Mouse (Mus musculus): ENCODE results near the gene Map2.

Gene Map2

DNA sequence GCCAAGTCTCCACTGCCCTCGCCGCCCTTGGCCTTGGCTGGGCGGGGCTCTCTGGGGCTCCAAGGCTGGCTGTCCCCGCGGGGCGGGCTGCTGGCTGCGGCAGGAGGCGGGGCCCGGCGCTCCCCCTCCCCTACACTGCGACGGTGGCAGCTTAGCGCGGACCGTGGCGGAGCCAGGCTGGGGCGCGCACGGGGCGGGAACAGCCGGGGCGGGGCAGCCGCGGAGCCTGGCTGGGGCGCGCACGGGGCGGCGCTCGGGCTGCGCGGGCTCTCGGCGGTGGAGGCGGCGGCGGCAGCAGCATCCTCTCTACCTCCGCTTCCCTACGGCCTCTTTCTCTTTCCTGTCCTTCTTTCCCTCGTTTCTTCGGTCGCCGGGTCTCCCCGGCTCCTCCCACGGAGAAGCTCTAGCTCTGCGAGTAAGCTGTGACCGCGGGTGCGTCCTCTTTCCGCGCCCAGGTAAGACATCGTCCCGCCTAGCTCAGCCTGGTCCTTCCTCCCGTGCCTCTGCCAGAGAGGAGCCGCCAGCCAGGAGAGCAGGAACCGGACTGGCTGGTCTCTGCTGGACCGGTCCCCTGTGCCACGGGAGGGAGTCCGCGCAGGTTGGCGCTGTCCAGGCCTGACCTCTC is at the start of gene Map2:
Map2 (plus strand) TSS at position 233 of the 625 bp plus-strand sequence.
- DNase-seq, result peak; percentile 93

DNA sequence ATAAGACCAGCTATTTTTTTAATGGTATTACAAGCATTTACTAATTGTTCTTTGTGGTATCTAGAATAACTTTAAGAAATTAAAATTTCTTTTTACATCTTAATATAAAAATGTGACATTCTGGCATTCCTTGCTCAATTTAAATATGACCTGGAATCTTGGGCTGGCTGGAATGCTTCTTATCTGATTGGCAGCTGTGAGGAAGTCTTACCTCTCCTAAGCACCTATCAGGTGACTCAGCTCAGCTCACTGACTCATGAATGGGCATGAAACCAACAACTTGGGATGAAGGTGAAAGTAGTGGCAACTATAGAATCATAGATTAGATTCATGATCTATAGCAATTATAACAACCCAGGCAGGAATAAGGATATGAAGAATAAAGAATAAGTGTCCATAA is 42.1 kb upstream of the Map2 start:
- no peak for DNase-seq

DNA sequence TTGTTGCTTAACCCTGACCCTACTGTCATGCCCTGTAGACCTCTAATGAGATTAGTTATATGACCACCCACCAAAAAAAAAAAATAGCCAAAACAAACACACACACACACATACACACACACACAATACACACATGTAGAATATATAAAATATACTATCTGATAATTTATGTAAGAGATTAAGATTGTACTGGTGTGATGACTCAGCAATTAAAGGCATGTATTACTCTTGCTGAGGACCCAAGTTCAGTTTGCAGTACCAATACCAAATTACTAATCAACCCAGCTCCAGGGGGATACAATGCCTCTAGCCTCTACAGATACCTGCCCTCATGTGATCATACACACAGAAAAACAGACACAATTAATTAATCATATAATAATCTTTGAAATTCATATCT is 39.7 kb upstream of the Map2 start:
- no peak for DNase-seq

DNA sequence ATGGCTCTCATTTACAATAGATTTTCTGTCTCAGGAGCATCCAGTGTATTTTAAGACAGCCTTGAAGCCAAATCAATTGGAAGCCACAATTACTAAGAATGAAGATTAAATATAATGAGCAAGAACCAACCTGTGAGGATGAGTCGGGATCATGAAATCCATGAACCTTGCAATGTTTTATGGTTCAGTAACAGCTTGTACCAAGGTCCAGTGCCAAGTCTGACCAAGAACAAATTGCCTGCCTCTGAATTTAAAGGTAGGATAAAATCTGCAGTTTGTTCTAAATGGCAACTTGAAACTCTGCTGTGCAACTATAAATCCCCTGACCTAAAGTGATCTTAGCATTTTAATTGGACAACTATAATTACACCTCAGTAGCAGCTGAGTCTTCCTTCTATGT is 34.4 kb upstream of the Map2 start:
- DNase-seq, result peak; percentile 10

DNA sequence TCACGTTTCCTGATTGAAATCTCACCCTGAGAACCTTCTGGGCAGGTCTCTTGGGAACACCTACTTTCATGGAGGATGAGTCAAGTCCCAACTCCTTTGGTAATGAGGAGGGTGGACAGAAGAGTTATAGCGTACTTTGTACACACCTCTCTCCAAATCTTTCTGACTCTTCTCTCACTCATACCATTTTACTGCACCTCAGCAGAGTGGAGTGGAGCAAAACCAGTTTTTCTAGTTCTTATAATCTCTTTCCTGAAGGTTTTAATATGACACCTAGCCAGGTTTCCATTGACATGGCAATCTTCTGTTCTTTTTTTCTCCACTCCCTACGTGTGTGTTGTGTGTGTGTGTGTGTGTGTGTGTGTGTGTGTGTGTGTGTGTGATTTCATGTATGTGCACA is 29.9 kb upstream of the Map2 start:
- DNase-seq, result no peak

DNA sequence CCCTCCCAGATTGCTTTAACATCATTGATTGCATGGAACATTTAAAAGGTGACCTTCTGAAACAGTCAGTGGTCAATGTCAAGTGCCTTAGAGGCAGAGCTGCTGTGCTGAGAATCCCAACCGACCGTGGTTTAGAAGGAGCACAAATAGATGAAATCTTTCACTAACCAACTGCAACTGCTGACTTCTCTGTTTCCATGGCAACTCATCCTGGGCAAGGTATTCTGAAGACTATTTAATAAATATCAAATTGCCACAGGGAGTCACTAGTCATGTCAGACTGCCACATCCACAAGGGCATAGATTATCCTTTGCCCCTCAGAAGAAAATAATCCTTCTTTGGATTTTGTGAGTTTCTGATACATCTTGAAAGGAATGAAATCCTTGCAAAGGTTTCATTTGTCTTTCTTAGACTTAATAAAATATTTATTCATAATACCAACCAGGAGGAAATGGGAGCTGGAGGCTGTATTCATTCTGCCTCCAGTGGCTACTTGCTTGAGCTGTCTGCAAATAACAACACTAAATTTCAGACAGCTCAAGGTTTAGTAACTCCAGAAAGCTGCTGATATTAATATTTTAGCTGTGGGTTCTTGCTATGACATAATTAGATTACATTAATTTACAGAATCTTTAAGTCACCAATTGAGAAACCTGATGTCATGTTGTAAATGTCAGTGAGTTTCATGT is 26.1 kb upstream of the Map2 start:
- DNase-seq, result no peak

DNA sequence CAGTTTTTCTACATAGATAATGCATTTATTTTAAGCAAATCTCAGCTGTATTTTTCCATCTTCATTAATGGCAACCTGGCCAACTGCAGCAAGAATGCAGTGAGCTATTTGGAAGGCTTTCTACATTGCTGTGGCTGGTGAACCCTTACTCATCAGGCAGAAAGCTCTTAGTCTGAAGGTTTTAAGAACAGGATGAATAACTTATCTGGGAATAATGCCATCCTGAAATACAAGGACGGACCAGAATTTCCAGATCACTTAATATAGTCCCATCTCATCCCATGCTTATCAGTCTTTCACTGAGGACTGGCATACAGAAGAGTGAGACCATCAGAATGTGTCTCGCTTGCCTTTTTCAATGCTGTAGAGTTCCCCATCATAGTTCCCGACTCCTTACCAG is 24.3 kb upstream of the Map2 start:
- no peak for DNase-seq

DNA sequence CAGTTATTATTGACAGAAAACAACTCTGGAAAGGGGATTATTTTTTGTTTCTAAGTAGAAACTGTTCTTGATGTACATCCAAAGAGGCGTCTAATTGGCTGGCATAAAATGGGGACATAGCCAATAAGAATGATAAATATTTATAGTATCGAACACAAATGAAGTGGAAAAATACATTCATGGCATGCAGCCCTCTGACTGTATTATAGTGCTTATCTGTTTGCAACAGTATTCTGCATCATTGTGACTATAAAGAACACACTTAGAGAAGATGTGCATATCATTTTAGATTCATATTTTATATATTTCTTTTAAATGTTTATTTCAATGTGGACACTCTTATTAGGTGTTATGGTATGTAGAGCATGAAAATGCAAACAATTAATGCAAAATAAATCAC is 17.9 kb upstream of the Map2 start:
- no peak for DNase-seq

DNA sequence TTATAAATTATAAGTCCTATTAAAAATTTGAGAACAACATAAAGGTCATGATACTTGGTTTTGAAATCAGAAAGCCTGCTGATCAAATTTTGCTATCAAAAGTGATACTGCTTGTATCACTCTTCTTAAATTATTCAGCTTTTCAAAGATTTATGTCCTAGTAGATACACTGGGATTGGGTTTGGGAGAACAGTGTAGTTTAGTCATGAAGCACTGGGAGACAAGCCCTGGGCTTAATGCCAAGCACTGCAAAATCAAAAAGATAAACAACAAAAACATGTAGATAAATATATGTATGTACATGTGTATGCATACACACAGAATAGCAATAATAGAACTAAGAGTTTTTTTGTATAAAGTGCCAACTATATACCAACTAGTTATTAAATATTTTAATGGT is 17.5 kb upstream of the Map2 start:
- DNase-seq, result no peak

DNA sequence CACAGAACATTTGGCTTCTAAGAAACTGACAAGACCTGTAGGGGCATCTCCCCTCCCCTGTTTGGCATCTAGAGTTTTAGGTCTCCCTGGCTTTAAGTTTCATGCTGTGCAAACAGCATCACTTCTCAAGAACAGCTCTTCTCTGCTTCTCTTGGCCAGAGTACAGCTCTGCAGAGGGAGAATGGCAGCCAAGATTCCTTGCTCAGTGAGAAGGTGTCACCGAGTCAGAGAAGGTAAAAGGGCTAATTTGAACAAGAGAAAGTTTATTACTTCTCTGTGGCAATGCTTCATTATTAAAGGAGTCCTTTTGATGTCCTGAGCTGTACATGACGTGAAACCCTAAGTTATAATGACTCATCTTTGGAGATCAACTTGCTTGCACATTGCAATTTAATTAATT is 10.4 kb upstream of the Map2 start:
- DNase-seq, result no peak

DNA sequence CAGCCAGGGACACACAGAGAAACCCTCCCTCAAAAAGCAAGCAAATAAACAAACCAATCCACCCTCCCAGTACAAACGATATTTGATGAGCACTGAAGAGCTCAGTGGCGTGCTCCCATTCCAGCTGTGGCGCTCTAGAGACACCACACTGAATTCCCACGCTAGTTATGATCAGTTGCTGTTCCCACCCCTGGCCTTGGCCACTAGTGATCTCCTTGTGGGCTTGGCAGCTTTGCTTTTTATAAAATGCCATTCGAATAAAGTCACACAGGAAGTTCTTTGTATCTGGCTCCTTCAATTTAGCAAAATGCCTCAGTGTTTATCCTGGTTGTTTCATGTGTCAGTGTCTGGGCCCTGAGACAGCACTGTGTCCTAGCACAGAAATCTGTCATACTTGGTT is 6.4 kb upstream of the Map2 start:
- no peak for DNase-seq

DNA sequence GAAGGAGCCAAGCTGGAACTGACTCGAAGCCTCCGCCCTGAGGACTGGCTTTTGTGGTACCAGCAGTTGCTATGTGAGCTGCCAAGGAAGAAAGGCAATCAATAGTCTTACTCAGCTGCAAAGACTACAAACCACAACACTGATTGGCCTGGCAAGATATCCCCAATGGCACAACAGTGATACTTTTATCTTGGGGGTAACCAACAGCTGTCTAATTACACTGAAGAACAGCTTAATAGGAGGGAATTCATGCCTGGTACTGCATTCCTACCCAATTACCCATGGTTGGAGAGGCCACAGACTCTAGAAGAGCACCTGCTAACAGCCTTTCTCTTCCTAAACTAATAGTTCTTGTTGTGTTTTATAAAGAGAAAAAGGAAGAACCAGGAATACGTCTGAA is 2.9 kb upstream of the Map2 start:
- DNase-seq, result no peak

DNA sequence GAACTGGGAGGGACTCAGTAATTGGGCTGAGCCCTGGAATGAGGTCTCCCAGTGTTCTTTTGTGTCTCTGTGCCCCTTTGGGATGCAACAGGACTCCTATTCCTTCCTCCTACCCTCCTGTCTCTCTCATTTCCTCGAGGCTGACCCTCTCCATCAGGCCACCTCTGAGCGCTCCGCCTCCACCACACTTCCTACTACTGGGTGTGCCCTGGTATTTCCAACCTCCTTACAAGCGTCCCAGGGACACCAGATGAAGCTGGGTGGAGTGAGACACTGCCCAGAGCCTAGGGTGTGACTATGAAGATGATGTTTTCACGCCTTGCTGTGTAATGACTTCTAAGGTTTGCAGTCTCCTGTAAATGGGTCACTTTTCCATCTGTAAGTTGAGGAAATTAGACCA is 1.4 kb upstream of the Map2 start:
- DNase-seq, result no peak

DNA sequence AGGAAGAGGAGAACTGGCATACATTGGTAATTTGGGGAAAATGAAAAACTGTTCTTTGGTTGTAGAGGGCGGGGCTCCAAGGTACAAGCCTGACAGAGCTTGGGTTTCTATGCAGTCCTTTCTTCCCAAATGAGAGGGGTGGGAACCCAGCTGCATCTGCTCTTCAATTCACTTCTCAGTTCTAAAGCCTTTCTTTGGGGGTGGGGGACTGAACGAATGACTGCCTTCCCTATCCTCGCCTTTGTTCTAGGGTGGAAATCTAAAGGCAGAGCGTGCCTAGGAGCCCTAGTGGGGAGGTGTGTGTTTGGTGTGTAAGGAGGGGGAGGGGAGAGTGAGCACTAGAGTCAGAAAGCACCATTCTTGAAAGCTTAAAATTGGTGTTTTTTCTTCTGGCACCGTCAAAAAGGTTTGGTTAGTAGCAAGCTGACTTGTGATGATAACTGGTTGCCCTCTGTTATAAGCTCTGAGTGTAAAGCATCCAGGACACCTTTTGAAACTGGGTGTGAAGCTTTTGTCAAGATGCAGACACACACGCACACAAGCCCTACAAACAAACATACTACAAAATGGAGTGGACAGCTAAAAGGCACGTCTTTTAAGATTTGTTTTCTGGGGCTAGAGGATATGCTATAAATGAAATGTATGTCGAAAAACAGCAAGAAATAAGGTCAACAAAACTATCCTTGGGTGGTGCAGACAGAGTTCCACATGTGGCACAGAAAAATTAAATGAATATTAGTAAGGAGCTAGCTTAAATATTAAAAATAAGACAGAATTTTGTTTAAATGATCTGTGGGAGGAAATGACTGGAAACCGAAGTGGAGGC is 1.2 kb downstream of the Map2 start:
- no peak for DNase-seq

DNA sequence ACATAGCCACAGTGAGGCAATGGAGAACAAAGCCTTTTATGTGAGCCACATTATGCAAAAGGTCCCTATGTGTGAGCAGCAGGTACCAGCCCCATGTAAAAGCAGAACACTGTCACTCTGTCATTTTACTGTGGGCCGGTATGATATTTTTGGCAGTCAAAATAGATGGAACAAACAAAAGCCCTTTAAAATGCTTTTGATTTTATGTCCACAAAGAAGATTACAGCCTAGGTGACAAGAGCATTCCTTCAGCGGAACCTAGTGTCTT is 1.7 kb downstream of the Map2 start:
- DNase-seq, result no peak

DNA sequence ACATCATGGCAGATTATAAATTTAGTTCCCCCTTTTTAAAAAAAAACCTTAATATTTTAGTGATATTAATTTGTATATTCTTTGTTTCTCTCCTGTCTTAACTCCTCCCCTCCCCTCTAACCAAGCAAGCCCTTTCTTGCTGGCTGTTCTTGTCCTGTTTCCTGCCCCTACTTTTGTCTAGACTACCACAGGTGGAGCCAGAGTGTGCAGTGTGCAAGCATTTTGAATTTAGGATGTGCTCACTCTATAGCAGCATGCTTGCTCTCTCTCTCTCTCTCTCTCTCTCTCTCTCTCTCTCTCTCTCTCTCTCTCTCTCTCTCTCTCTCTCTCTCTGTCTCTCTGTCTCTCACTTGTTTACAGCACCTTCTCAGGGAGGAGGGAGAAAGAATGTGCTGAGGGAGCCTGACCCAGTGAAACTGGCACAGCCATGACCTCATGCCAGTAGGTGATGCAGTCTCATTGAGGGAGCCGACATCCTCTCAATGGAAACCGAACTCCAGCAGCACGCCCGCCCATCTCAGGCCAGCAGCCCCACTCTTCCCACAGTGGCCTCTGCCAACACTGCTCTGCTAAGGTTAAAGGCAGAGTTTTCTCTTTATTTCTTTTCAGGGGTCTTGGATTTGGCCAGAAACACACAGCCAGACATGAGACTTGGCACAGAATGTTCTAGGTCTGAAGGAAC is 2.6 kb downstream of the Map2 start:
- DNase-seq, result no peak

DNA sequence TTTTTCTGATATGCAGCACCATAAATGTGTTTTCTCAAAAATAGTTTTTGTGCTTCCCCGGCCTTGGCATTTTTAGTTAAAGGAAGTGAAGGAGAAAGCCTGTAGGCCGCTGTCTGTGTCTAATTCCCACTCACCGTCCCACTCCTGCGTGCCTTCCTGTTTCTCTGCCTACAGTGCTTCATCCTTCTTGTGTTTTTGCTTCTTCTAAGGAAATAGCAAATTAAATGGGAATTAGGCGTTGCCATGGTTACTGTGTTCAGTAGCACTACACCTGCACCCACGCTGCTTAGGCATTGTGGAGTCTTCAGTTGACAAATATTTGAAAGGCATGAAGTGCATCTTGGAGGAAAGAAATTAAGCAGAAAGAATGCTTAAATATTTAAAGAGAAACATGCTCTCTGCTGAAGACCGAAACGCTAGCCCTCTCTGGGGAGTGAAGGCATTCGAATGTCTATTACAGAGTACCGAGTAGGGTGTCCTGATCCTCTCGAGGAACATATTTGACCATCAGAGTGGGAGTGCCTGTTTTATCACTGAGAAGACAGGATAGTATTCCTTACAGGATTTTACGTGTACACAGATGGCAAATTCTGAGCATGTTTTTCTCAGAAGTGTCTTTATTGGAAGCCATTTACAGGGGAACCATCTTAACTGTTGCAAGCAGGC is 12.1 kb downstream of the Map2 start:
- no peak for DNase-seq

DNA sequence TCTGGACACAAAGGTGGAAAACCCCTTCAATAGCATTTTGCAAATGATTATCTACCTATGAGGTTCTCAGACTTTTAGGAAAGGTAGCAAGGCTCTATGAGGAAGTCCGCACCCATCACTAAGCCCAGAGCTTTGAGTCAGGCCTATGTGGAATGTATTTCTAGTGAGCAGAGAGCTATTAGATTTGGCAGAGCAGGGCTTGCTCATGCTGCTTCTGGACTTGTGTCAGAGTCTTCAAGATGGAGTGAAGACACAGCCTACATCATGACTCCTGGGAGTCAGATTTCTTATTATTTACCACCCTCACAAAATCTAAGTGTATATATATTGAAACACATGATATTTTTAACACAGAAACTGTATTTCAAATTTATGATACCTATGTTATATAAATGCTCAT is 17.3 kb downstream of the Map2 start:
- no peak for DNase-seq

DNA sequence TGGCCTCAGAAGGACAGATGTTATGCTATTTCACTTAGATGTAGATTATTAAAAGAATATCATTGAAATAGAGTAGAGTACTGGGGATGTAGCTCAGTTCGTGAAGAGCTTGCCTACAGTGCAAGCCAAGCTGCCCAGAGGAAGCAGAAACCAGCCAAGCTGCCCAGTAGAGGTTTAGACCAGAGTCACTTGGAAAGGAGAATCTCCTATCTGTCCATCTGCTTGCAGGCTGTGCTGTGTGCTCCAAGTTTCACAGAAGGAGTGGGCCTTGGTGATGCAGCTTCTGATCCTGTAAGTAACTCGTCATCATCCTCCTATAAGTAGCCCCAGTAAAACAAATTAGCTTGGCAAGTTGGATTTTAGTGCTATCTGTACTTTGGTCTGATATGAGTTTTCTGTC is 17.8 kb downstream of the Map2 start:
- no peak for DNase-seq

DNA sequence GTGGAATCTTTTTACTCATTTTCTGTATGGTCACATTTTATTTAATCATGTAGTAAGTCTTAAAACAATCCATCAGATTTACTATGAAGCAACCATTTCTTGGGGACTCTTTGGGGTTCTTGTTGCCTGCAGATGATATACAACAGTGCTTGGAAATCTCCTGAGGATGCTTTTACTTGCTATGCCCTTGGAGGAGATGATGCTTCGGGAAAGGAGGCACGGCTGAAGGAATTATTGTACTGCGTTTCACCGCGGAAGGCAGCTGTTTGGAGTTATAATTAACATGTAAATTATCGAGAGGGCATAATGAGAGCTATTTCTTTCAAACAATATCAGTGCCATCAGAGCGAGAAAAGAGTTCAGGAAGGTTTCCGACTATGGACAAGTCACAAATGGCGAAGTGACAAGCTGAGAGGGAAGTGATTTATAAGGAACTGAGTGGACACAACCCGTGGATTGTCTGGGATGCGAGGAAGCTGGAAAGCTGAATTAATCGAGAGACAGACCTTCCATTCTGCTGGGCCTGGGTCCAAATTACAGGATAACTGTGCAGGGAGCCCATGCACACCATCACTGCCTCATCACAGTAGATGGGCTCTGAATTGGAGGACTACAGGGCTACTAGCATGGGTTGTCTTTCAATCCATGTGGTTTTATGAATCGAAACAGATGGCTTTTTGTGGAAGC is 20.1 kb downstream of the Map2 start:
- no peak for DNase-seq

DNA sequence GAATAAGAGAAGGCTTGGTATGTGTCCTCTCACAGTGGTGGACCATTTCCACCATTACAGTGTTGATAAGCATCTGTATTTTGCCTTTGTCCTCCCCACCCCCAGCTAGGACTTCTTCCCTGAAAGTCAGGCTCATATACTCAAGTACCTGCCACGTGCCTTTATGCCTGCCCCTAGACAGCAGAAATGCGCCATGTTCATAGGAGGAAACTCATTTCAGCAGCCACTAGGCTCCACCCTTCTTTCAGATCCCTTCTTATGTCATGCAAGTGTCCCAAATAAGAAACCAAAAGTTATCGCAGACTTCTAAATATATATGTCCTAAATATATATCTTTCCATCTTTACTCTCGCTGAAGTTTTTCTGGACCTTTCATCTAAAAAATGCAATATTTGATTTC is 21.2 kb downstream of the Map2 start:
- no peak for DNase-seq

DNA sequence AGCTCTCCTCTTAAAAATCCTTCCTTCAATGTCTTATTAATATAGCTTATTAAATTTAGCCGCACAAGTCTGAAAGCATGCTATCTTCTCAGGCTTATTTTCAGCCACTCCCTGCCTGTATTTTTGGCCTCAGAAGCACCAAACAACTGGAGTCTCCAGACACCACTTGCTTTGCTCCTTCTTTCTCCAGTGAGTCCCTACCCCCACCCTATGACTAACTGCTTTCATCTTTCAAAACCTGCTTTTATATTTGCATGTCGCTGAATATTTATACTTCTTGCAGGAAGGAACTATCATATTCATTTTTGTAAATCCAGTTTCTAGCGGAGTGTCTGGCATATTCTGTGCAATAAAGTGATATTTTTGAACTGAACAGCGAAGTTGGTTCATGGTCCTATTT is 21.6 kb downstream of the Map2 start:
- DNase-seq, result no peak

DNA sequence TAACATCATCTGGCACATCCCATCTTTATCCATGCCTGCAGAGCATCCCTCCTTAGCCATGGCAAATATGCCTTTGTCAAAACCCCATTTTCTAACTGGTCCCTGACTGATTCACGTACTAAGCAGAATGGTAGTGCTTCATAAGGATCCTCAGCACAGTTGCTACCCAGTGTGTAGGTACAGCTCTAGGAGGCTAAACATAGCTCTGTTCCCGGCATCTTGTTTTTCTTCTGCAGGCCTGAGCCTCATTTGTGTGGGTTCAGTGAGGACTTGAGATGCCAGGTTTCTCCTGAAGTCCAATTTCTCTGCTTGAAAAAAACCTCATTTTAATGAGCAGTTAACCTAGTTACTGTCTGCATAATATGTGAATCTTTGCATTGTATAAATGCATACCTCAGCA is 30.4 kb downstream of the Map2 start:
- DNase-seq, result no peak
